Mouse (Mus musculus) erythroblast, embryonic 14.5 days (primary cell): ENCODE results near the gene Meis3.

Source experiments
- GATA1 ChIP-seq: IDR thresholded peaks from 2 replicates; pipeline ENCODE4 v1.6.1; 2012; ENCODE audit warnings: low read length, inconsistent platforms, mixed read lengths
- TAL1 ChIP-seq: IDR thresholded peaks from 3 replicates; pipeline ENCODE4 v1.6.1; 2012; ENCODE audit warnings: low read length, inconsistent platforms, mixed read lengths

GRCm38 (mm10) chr7:16207076-16207475 is 32.2 kb downstream of the Meis3 start:
- TF ChIP-seq TAL1 (no peak), GATA1 (no peak)
